Mouse (Mus musculus): ENCODE measurements at regions not wholly inside any gene's neighbourhood (a gene's known extent, or its start where the extent isn't known, plus 50 kb on each side); places are given as distances from the start of the nearest gene placed in this dataset.

GRCm38 (mm10) chr10:119295740-119296139 lies 55.9 kb upstream of the Cand1 start:
- H3K27me3 ChIP-seq = no peaks in the 10 kb centered on the region
- no peak overlapping the region for H3K9ac ChIP-seq
- H3K4me1 ChIP-seq (replicated peaks) = no peaks in the 10 kb centered on the region
- H3K36me3 ChIP-seq = no peaks in the 10 kb centered on the region
- ATAC-seq (ENCODE audit: low FRiP score, low read depth) = no peak
- H3K9me3 ChIP-seq = no peaks in the 10 kb centered on the region
- H3K4me3 ChIP-seq = no peak overlapping the region
- H3K27ac ChIP-seq (replicated peaks) = no peak overlapping the region
- H3K4me2 ChIP-seq = no peak overlapping the region
- 93% methylated on average over 11 of the region's 11 CpGs for WGBS

DNA sequence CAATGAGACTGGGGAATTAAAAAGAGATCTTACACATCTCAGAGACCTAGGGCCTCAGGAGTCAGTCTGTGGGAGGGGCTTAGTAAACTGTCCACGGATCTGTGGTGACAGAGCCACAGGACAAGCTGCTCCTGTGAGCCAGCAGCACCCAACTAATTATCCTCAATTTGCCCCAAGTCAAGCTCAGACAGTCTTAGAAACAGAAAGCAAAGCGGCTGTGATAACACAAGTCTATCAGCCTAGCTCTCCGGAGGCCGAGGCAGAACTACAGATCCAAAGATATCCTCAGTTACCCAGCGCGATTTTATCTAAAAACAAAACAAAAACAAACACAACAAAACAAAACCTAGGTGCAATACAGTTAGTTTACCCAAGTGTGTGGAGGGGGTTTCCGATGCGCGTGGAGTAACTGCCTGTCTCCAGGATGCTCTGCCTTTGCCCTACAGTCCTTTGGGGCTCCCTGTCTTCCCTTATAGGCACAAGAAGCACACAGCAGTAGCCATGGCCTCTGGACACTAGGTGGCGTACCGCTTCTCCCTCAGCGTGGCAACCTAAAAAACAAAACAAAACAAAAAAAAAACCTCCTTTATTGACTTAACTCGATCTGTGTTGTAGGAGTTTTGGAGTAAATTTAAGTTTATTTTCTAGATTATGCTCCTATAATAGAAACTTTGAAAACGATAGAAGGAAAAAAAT lies 54.7 kb upstream of the Cand1 start:
- 56% methylated on average over 14 of the region's 14 CpGs for WGBS
- no peak overlapping the region for H3K9ac ChIP-seq
- H3K9me3 ChIP-seq = no peaks in the 10 kb centered on the region
- H3K4me3 ChIP-seq = no peak overlapping the region
- no peak overlapping the region for H3K27ac ChIP-seq (replicated peaks)
- H3K4me1 ChIP-seq (replicated peaks) = no peaks in the 10 kb centered on the region
- no peaks in the 10 kb centered on the region for H3K36me3 ChIP-seq
- no peak overlapping the region for H3K4me2 ChIP-seq
- no peaks in the 10 kb centered on the region for H3K27me3 ChIP-seq
- ATAC-seq (ENCODE audit: low FRiP score, low read depth) = no peak

DNA sequence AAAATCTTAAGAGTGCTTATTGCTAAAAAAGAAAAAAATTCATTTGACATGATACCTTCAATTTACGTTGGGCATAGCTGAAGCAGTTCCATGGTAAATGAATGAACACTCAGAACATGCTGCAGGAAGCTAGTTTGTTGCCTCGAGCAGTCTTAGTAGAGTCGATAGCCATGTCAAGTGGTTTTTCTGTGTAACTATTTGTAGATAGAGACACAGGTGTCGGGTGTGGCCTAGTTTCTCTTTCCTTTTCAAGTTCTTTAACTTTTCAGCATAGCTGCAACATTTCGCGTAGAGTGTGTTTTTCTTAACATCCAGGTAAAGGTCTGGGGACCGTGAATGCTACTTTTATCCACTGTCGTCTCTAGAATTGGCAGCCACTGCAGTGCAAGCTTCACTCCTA lies 53.5 kb upstream of the Cand1 start:
- H3K4me3 ChIP-seq = no peak overlapping the region
- WGBS = 94% methylated on average over 8 of the region's 8 CpGs
- ATAC-seq (ENCODE audit: low FRiP score, low read depth) = no peak
- H3K9me3 ChIP-seq = no peaks in the 10 kb centered on the region
- no peaks in the 10 kb centered on the region for H3K36me3 ChIP-seq
- H3K4me2 ChIP-seq = no peak overlapping the region
- no peak overlapping the region for H3K9ac ChIP-seq
- no peaks in the 10 kb centered on the region for H3K4me1 ChIP-seq (replicated peaks)
- H3K27me3 ChIP-seq = no peaks in the 10 kb centered on the region
- H3K27ac ChIP-seq (replicated peaks) = no peak overlapping the region

All from hindbrain, embryonic 15.5 days (tissue).